Mouse (Mus musculus) bone marrow, adult 2 months (tissue): ENCODE results near the gene Avpi1.

ENCODE experiments used
- CTCF ChIP-seq: fragments of 200-500 bp; IDR thresholded peaks from 2 replicates; pipeline ENCODE4 v1.5.1; 2011; ENCODE audit warnings: low read length, control low read depth; ENCODE audit not compliant: control insufficient read depth, insufficient read depth
- POLR2A ChIP-seq: fragments of 200-500 bp; IDR thresholded peaks from 2 replicates; pipeline ENCODE4 v1.6.1; 2011; ENCODE audit warnings: low read depth, mild to moderate bottlenecking, control low read depth, low read length, borderline replicate concordance; ENCODE audit not compliant: control insufficient read depth

DNA sequence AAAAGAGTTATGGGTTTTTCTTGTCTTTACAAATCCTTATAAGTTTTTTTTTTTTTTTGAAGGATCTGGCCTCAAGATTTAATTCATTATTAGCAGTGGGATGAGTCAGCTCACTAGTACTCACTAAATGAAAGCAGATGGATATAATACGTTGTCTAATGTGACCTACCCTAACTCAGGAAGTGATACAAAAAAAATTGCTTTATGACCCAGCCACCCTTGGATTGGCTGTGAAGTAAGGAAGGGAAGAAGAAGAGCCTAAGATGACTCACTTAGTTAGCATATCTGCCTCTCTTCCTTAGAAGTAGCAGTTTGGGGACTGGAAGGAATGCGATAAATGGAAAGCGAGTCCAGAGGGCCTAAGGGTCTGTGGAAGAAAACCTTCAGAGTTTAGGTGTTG, 29.5 kb downstream of the Avpi1 start:
- no peak for TF ChIP-seq POLR2A
- TF ChIP-seq CTCF: no peak
